Mouse (Mus musculus): ENCODE measurements around the gene Dynll1. TPM values are rescaled to one million over a fixed set of nuclear protein-coding genes. Genes with fewer than 3 reads are reported as not detected.

The Dynll1 gene
- polyA plus RNA-seq (2014; fragmentation: Nextera tagmentation; extraction: Ambion mirVana) = 1,218 and 1,301 TPM in 2 replicates

DNA sequence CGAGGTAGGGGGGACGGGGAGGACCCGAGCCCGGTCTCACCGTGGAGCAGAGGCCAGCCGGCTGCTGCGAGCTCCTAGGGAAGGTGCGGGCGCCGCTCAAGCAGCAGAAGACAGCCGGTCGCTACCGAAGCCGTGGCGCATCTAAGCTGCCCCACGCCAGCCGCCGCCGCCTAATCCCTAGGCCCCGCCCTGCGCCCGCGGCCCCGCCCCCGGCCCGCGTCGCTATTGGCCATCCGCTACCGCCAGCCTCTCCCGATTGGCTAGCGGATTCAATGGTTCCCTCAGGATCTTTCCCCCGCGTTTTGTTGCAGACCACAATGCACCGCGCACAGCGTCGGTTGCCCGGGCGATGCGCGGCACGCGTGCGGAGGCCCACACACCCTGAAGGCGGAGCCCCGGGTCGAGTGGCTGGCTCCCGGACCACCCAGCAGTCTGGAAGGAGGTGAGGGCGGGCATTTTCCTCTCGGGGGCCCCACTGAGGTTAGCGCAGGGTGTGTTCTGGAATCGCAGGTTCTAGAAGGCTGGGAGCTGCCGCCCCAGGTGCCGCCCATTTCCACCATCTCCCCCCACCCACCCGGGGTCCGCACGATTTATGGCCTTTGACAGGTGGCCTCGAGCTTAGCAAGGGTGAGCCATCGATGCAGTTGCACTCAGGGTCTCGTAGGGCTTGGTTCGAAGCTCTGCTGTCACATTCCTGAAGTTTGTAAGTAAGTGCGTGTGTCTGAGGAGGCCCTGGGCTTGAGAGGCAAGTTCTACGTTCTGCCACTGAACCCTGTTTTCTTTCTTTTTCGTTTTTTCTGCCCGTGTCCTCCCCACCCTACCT is at the start of gene Dynll1:
Gene Dynll1 (minus strand): TSS at position 208 of the 823 bp plus-strand sequence.
- Histone ChIP-seq H3K9me3 (ENCODE audit: control insufficient read depth, low read length) (no peaks in the 10 kb centered on the region), H3K9ac (ENCODE audit: low read length) (peak within 1 kb of the TSS; percentile 89), H3K4me1 (ENCODE audit: control insufficient read depth in 2 of 2, insufficient read depth in 2 of 2, low read length in 2 of 2) (peaks cover 4 to 24% of the 10 kb centered on the region in 2 experiments), H3K4me3 (ENCODE audit: control insufficient read depth in 1 of 2, insufficient read depth in 1 of 2, low read depth in 1 of 2, low read length in 2 of 2) (peak within 1 kb of the TSS; percentile 82 to 97), H3K4me2 (ENCODE audit: low read length) (peak within 1 kb of the TSS; percentile 83), H3K27me3 (ENCODE audit: control insufficient read depth, insufficient read depth, low read length) (no peaks in the 10 kb centered on the region), H3K36me3 (ENCODE audit: control insufficient read depth, insufficient read depth, low read length) (peaks cover 37% of the 10 kb centered on the region), H3K27ac (replicated peaks in 1 of 2; ENCODE audit: control insufficient read depth in 1 of 2, insufficient read depth in 1 of 2, low read depth in 2 of 2, low read length in 2 of 2) (peak within 1 kb of the TSS; percentile 74 to 89)
- peak; percentile 99 for ATAC-seq (ENCODE audit: insufficient number of reproducible peaks, insufficient read depth, low FRiP score, low read depth)
- under 1% methylated on average over 62 of the region's 66 CpGs for WGBS

DNA sequence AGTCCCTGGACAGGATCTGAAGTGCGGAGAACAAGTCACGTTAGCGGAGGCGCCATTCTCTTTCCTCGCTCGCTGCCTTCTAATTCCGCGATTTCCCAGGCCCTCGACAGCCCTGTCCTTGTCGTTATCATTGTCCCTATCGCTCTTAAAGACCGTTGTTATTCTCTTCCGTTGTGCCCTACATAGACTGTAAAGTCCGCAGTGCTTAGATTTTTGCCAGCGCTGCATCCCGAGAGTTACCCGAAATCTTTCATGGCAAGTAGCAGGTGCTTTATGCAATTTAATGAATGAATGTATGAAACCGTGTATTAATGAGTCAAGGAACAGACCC is 48.4 kb upstream of the Dynll1 start:
- Histone ChIP-seq H3K4me1 (ENCODE audit: control insufficient read depth in 2 of 2, insufficient read depth in 2 of 2, low read length in 2 of 2) (peaks cover 0 to 7% of the 10 kb centered on the region in 2 experiments; a peak in 2 of 4 replicates), H3K36me3 (ENCODE audit: control insufficient read depth, insufficient read depth, low read length) (peaks cover 30% of the 10 kb centered on the region), H3K4me3 (ENCODE audit: control insufficient read depth in 1 of 2, insufficient read depth in 1 of 2, low read depth in 1 of 2, low read length in 2 of 2) (peak overlapping the region; percentile 74 to 77), H3K9me3 (ENCODE audit: control insufficient read depth, low read length) (0 out of 2 replicates have a peak, but pooled peaks cover 3% of the 10 kb centered on the region), H3K27ac (replicated peaks in 1 of 2; ENCODE audit: control insufficient read depth in 1 of 2, insufficient read depth in 1 of 2, low read depth in 2 of 2, low read length in 2 of 2) (peak overlapping the region; percentile 69 to 74), H3K27me3 (ENCODE audit: control insufficient read depth, insufficient read depth, low read length) (no peaks in the 10 kb centered on the region), H3K4me2 (ENCODE audit: low read length) (peak overlapping the region; percentile 85), H3K9ac (ENCODE audit: low read length) (peak overlapping the region; percentile 87)
- WGBS = under 1% methylated on average over 18 of the region's 18 CpGs
- no peak for ATAC-seq (ENCODE audit: insufficient number of reproducible peaks, insufficient read depth, low FRiP score, low read depth)

DNA sequence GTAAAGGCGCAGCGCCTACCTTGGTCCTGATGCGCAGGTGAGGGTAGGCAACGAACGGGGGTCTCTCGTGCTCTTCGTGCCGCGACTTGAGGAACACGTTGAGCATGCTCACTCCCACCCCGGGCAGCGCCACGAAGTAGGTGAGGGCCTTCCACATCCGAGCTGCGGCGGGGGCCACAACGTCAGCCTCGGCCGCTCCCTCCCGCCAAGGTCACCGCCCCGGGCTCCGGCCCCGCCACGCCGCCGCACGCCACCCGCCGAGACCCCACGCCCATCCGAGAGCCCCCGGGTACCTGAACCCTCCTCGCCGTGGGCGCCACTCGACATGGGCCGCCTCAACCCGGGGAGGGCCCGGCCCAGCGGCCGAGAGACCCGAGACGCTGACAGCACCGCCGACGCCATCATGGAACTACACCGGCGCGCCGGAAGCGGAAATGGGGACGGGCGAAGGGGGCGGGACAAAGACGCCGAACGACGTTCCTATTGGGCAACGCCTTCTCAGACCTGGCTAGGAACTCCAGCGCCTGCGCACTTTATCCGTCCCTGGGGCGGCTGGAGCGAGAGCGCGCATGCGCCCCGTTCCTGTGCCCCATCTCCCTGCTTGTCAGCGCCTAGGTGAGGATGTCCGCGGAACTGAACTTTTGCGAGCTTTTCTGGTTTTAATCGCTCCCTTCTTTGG is 47.9 kb upstream of the Dynll1 start, which contains the start of gene Cox6a1:
Gene Cox6a1 (minus strand): TSS at position 436 of the 679 bp plus-strand sequence.
- Histone ChIP-seq H3K4me2 (ENCODE audit: low read length) (peak within 1 kb of the TSS; percentile 85), H3K4me1 (ENCODE audit: control insufficient read depth in 2 of 2, insufficient read depth in 2 of 2, low read length in 2 of 2) (peaks cover 0 to 7% of the 10 kb centered on the region in 2 experiments; a peak in 2 of 4 replicates), H3K9ac (ENCODE audit: low read length) (peak within 1 kb of the TSS; percentile 87), H3K27me3 (ENCODE audit: control insufficient read depth, insufficient read depth, low read length) (no peaks in the 10 kb centered on the region), H3K9me3 (ENCODE audit: control insufficient read depth, low read length) (0 out of 2 replicates have a peak, but pooled peaks cover 3% of the 10 kb centered on the region), H3K36me3 (ENCODE audit: control insufficient read depth, insufficient read depth, low read length) (peaks cover 35% of the 10 kb centered on the region), H3K27ac (replicated peaks in 1 of 2; ENCODE audit: control insufficient read depth in 1 of 2, insufficient read depth in 1 of 2, low read depth in 2 of 2, low read length in 2 of 2) (peak within 1 kb of the TSS; percentile 69 to 74), H3K4me3 (ENCODE audit: control insufficient read depth in 1 of 2, insufficient read depth in 1 of 2, low read depth in 1 of 2, low read length in 2 of 2) (peak within 1 kb of the TSS; percentile 74 to 93)
- whole genome bisulfite sequencing = under 1% methylated on average over 64 of the region's 74 CpGs
- peak; percentile 92 for ATAC-seq (ENCODE audit: insufficient number of reproducible peaks, insufficient read depth, low FRiP score, low read depth)

DNA sequence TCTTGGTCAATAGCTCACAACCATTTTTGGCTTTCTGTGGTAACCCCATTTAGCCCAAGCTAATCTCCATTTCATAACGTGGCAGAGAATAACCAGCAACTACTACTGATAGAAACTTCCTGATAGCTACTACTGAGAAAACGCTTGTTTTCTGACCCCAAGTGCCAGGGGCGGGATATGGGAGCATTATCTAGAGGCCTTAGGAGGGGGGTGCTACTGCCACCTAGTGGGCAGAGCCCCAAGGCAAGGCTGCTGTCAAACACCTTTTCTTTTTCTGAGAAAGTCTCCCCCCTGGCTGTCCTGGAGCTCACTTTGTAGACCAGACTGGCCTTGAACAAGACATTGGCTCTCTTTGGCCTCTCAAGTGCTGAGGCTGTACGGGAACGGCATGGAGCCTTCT is 46.8 kb upstream of the Dynll1 start:
- WGBS = 1% methylated on average over 5 of the region's 5 CpGs
- Histone ChIP-seq H3K27ac (replicated peaks in 1 of 2; ENCODE audit: control insufficient read depth in 1 of 2, insufficient read depth in 1 of 2, low read depth in 2 of 2, low read length in 2 of 2) (peak overlapping the region in 1 of 2 experiments; percentile 56; a peak in 2 of 4 replicates), H3K9ac (ENCODE audit: low read length) (peak overlapping the region; percentile 87), H3K4me2 (ENCODE audit: low read length) (peak overlapping the region; percentile 85), H3K4me1 (ENCODE audit: control insufficient read depth in 2 of 2, insufficient read depth in 2 of 2, low read length in 2 of 2) (peaks cover 0 to 7% of the 10 kb centered on the region in 2 experiments; a peak in 2 of 4 replicates), H3K9me3 (ENCODE audit: control insufficient read depth, low read length) (0 out of 2 replicates have a peak, but pooled peaks cover 3% of the 10 kb centered on the region), H3K27me3 (ENCODE audit: control insufficient read depth, insufficient read depth, low read length) (no peaks in the 10 kb centered on the region), H3K36me3 (ENCODE audit: control insufficient read depth, insufficient read depth, low read length) (peaks cover 46% of the 10 kb centered on the region), H3K4me3 (ENCODE audit: control insufficient read depth in 1 of 2, insufficient read depth in 1 of 2, low read depth in 1 of 2, low read length in 2 of 2) (peak overlapping the region; percentile 74 to 93)
- ATAC-seq (ENCODE audit: insufficient number of reproducible peaks, insufficient read depth, low FRiP score, low read depth) = peak; percentile 16; the same call in 1 of the 2 replicates

DNA sequence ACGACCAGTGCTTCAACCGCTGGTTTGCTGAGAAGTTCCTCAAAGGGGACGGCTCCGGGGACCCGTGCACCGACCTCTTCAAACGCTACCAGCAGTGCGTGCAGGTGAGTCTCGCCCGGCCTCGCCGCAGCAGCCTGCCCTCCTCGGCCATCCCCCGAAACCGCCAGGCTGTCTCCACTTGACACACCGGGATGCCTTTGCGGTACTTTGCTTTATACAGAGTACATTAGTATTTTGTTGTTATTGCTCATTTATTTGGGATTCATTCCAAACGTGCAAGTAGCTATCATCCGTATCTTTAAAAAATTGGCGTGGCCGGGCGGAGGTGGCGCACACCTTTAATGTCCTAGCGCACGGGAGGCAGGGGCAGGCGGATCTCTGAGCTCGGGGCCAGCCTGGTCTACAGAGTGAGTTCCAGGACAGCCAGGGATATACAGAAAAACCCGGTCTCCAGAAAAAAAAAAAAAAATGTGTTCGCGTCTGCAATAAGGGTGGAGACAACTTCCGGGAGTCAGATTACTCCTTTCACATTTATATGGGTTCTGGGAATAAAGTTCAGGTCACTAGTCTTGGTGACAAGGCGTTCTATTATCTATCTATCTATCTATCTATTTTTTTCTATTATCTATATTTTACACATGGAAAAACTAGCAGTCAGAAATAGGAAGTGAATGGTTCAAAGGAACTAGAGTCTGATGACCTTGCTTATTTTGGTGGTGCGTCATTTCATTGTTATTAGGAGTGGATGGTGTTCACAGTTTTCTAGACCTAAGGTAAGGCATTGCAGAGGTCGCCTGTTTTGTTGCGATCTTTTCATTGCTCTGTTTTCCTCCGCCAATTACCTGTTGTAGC is 40.7 kb upstream of the Dynll1 start:
- ATAC-seq (ENCODE audit: insufficient number of reproducible peaks, insufficient read depth, low FRiP score, low read depth) = no peak
- no peaks in the 10 kb centered on the region for H3K27me3 ChIP-seq (ENCODE audit: control insufficient read depth, insufficient read depth, low read length)
- no peaks in the 10 kb centered on the region for H3K9me3 ChIP-seq (ENCODE audit: control insufficient read depth, low read length)
- 10% methylated on average over 36 of the region's 36 CpGs for WGBS
- peak overlapping the region; percentile 87 for H3K4me2 ChIP-seq (ENCODE audit: low read length)
- peaks cover 45% of the 10 kb centered on the region for H3K36me3 ChIP-seq (ENCODE audit: control insufficient read depth, insufficient read depth, low read length)
- H3K4me3 ChIP-seq (ENCODE audit: control insufficient read depth in 1 of 2, insufficient read depth in 1 of 2, low read depth in 1 of 2, low read length in 2 of 2) = peak overlapping the region; percentile 91 to 94
- peak overlapping the region; percentile 6 to 81; a peak in 2 of 4 replicates for H3K27ac ChIP-seq (replicated peaks in 1 of 2; ENCODE audit: control insufficient read depth in 1 of 2, insufficient read depth in 1 of 2, low read depth in 2 of 2, low read length in 2 of 2)
- peak overlapping the region; percentile 92 for H3K9ac ChIP-seq (ENCODE audit: low read length)
- peaks cover 2 to 16% of the 10 kb centered on the region in 2 experiments for H3K4me1 ChIP-seq (ENCODE audit: control insufficient read depth in 2 of 2, insufficient read depth in 2 of 2, low read length in 2 of 2)

DNA sequence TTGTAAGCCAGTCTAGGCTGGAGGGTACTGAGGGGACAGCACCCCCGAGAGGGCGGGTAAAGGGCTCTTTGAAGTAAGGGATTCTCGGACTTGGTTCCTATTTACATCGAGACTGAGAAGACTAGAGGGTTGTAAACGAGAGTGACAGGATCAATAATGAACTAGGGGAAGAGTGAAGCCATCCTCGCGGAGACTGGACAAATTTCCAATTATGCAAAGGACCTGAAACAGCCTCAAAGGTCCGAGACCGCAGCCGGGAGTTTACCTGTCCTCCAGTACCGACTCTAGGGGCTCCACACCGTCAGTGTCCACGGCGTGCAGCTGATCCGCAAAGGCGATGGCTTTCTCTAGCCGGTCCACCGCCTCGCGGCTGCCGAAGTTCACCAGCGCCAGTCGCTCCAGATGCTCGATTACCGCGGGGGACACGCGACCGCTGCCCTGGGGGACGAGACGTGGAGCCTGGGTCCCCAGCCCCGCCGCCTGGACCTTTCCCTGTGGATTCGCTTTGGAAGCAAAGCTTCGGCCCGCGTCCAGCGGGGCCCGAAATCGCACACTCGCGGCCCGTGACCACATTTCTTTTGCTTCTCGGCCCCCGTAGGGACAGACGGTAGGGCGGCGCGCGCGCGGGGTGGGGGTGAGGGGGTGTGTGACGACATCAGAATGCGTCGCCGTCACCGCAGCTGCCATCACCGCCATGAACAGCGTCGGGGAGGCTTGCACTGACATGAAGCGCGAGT is 39.9 kb upstream of the Dynll1 start, which contains the start of the genes Gatc and Triap1:
Gene Gatc (minus strand): TSS at position 602 of the 737 bp plus-strand sequence.
Gene Triap1 (plus strand): TSS at position 649 of the 737 bp plus-strand sequence.
- Histone ChIP-seq H3K27ac (replicated peaks in 1 of 2; ENCODE audit: control insufficient read depth in 1 of 2, insufficient read depth in 1 of 2, low read depth in 2 of 2, low read length in 2 of 2) (peak within 1 kb of the TSS; percentile 76 to 81), H3K4me1 (ENCODE audit: control insufficient read depth in 2 of 2, insufficient read depth in 2 of 2, low read length in 2 of 2) (peaks cover 2 to 16% of the 10 kb centered on the region in 2 experiments), H3K9me3 (ENCODE audit: control insufficient read depth, low read length) (no peaks in the 10 kb centered on the region), H3K27me3 (ENCODE audit: control insufficient read depth, insufficient read depth, low read length) (no peaks in the 10 kb centered on the region), H3K4me2 (ENCODE audit: low read length) (peak within 1 kb of the TSS; percentile 87), H3K4me3 (ENCODE audit: control insufficient read depth in 1 of 2, insufficient read depth in 1 of 2, low read depth in 1 of 2, low read length in 2 of 2) (peak within 1 kb of the TSS; percentile 91 to 94), H3K36me3 (ENCODE audit: control insufficient read depth, insufficient read depth, low read length) (peaks cover 45% of the 10 kb centered on the region), H3K9ac (ENCODE audit: low read length) (peak within 1 kb of the TSS; percentile 92)
- WGBS = under 1% methylated on average over 62 of the region's 62 CpGs
- ATAC-seq (ENCODE audit: insufficient number of reproducible peaks, insufficient read depth, low FRiP score, low read depth) = peak; percentile 87
